Mouse (Mus musculus) liver, embryonic 14.5 days (tissue): Measurements from ENCODE around the gene Cacna1d. TPM values are rescaled to one million over a fixed set of nuclear protein-coding genes. Genes with fewer than 3 reads are reported as not detected.
A peak's percentile ranks its signal among the peaks of the same experiment; 100 is the strongest.

ENCODE experiments used
- ATAC-seq: fragments of 200-750 bp; cut with Nextera tagmentation; 2 replicates; pipeline ENCODE4 v1.8.0; 2017; ENCODE audit warnings: moderate number of reproducible peaks, mild to moderate bottlenecking, moderate library complexity; ENCODE audit not compliant: insufficient read depth
- DNase-seq, 3 experiments: peaks; one replicate each; pipeline ENCODE4 v3.0.0-alpha.2; 2012 to 2013; ENCODE audit warnings: low read depth in 3 of 3, low spot score in 3 of 3
- H3K27ac ChIP-seq: fragments of 300-500 bp; sonication (generic); 2 replicates; pipeline ENCODE4 v1.5.1; 2014; ENCODE audit warnings: moderate library complexity, mild to moderate bottlenecking, control low read depth, inconsistent platforms
- H3K27me3 ChIP-seq: fragments of 300-500 bp; sonication (generic); 2 replicates; pipeline ENCODE4 v1.6.1; 2014; ENCODE audit warnings: mild to moderate bottlenecking, low read length, moderate library complexity; ENCODE audit not compliant: control insufficient read depth, insufficient read depth
- H3K36me3 ChIP-seq: fragments of 300-500 bp; sonication (generic); replicated peaks from 2 replicates; pipeline ENCODE4 v1.6.1; 2014; ENCODE audit warnings: low read depth; ENCODE audit not compliant: control insufficient read depth, insufficient read depth
- H3K4me1 ChIP-seq, 2 experiments: fragments of 200-500 bp in 1 of 2; fragments of 300-500 bp in 1 of 2; sonication (generic) in 1 of 2; replicated peaks; 2 replicates each; pipeline ENCODE4 v1.6.1; 2012 to 2014; ENCODE audit warnings: antibody characterized with exemption in 1 of 2, inconsistent platforms in 1 of 2, low read length in 1 of 2; ENCODE audit not compliant: control insufficient read depth in 2 of 2, insufficient read depth in 2 of 2
- H3K4me2 ChIP-seq: fragments of 300-500 bp; sonication (generic); 2 replicates; pipeline ENCODE4 v1.6.1; 2014; ENCODE audit warnings: low read depth, mild to moderate bottlenecking, control low read depth, moderate library complexity
- H3K4me3 ChIP-seq, 2 experiments: fragments of 200-500 bp in 1 of 2; fragments of 300-500 bp in 1 of 2; sonication (generic) in 1 of 2; 2 replicates each; pipeline ENCODE4 v1.5.1; 2012 to 2014; ENCODE audit warnings: low read depth in 2 of 2, low read length in 2 of 2, mild to moderate bottlenecking in 2 of 2, control low read depth in 1 of 2, inconsistent platforms in 1 of 2, moderate library complexity in 1 of 2; ENCODE audit not compliant: insufficient read depth in 1 of 2
- H3K9ac ChIP-seq: fragments of 300-500 bp; sonication (generic); replicated peaks from 2 replicates; pipeline ENCODE4 v1.6.1; 2014; ENCODE audit warnings: mild to moderate bottlenecking, control low read depth, moderate library complexity
- H3K9me3 ChIP-seq: fragments of 300-500 bp; sonication (generic); 2 replicates; pipeline ENCODE4 v1.6.1; 2016; ENCODE audit warnings: low read length, mixed read lengths; ENCODE audit not compliant: control insufficient read depth
- CTCF ChIP-seq: IDR thresholded peaks from 2 replicates; pipeline ENCODE4 v1.5.1; 2016; ENCODE audit warnings: antibody characterized with exemption, low read depth, control low read depth
- EP300 ChIP-seq: IDR thresholded peaks from 2 replicates; pipeline ENCODE4 v1.6.1; 2016; ENCODE audit warnings: antibody characterized with exemption, low read depth
- WGBS: fragments of 180-500 bp; shearing (Covaris S2); extraction: QIAGEN DNeasy Blood & Tissue Kit; methylation state at CpG from one replicate; pipeline ENCODE4 v1.1.7; 2014; ENCODE audit not compliant: insufficient replicate concordance; 5-methylcytosine and 5-hydroxymethylcytosine counted together
- polyA plus RNA-seq, 2 experiments: library from polyadenylated mRNA; depleted of rRNA in 1 of 2; stranded (reverse) in 1 of 2; unstranded in 1 of 2; fragments of >200 nt; fragmentation: Nextera tagmentation in 1 of 2; extraction: Ambion mirVana in 1 of 2; gene quantifications; 2 replicates each; pipeline versions ENCODE4 v1.2.1 to v1.2.3; 2012 to 2014

Cacna1d gene
- polyA plus RNA-seq, 2 experiments, result 0.17 TPM

- Histone ChIP-seq H3K4me1 (no peaks in the 10 kb centered on the region; a peak in 1 of 4 replicates), H3K27ac (no peak overlapping the region), H3K36me3 (no peaks in the 10 kb centered on the region), H3K4me3 (no peak overlapping the region), H3K27me3 (no peaks in the 10 kb centered on the region), H3K9me3 (no peaks in the 10 kb centered on the region), H3K4me2 (no peak overlapping the region), H3K9ac (no peak overlapping the region)
- no peak for ATAC-seq
- DNase-seq, result no peak
- 44% methylated on average over 8 of the region's 8 CpGs for WGBS
- no peak for TF ChIP-seq CTCF
- no peak for TF ChIP-seq EP300
Measured at GRCm38 (mm10) chr14:30103946-30104536, 387.2 kb downstream of the Cacna1d start.

GRCm38 (mm10) chr14:30097239-30097638 is 394.0 kb downstream of the Cacna1d start:
- H3K27me3 ChIP-seq, result no peaks in the 10 kb centered on the region
- no peaks in the 10 kb centered on the region for H3K36me3 ChIP-seq
- H3K4me1 ChIP-seq, result no peaks in the 10 kb centered on the region; a peak in 1 of 4 replicates
- no peak for TF ChIP-seq EP300
- TF ChIP-seq CTCF, result peak; percentile 59
- no peak overlapping the region for H3K27ac ChIP-seq
- H3K4me3 ChIP-seq, result no peak overlapping the region
- no peak overlapping the region for H3K4me2 ChIP-seq
- H3K9me3 ChIP-seq, result no peaks in the 10 kb centered on the region
- no peak overlapping the region for H3K9ac ChIP-seq
- DNase-seq (no peak), ATAC-seq (no peak)
- 28% methylated on average over 5 of the region's 5 CpGs for WGBS

- H3K4me2 ChIP-seq, result no peak overlapping the region
- TF ChIP-seq CTCF, result no peak
- TF ChIP-seq EP300, result no peak
- DNase-seq (no peak), ATAC-seq (no peak)
- H3K9ac ChIP-seq, result no peak overlapping the region
- no peaks in the 10 kb centered on the region; a peak in 1 of 4 replicates for H3K4me1 ChIP-seq
- H3K36me3 ChIP-seq, result no peaks in the 10 kb centered on the region
- WGBS, result 21% methylated on average over 4 of the region's 4 CpGs
- H3K27ac ChIP-seq, result no peak overlapping the region
- no peaks in the 10 kb centered on the region for H3K27me3 ChIP-seq
- H3K9me3 ChIP-seq, result no peaks in the 10 kb centered on the region
- H3K4me3 ChIP-seq, result no peak overlapping the region
Measured at GRCm38 (mm10) chr14:30092426-30092825, 398.8 kb downstream of the Cacna1d start.

- no peaks in the 10 kb centered on the region for H3K9me3 ChIP-seq
- H3K4me3 ChIP-seq, result no peak overlapping the region
- DNase-seq, result no peak
- 62% methylated on average over 2 of the region's 2 CpGs for WGBS
- no peaks in the 10 kb centered on the region; a peak in 1 of 4 replicates for H3K4me1 ChIP-seq
- ATAC-seq, result no peak
- no peaks in the 10 kb centered on the region for H3K27me3 ChIP-seq
- H3K9ac ChIP-seq, result no peak overlapping the region
- no peaks in the 10 kb centered on the region for H3K36me3 ChIP-seq
- H3K4me2 ChIP-seq, result no peak overlapping the region
- TF ChIP-seq CTCF (no peak), EP300 (no peak)
- no peak overlapping the region for H3K27ac ChIP-seq
Measured at GRCm38 (mm10) chr14:30092021-30092420, 399.2 kb downstream of the Cacna1d start.

- no peak for DNase-seq
- WGBS, result 68% methylated on average over 4 of the region's 4 CpGs
- Histone ChIP-seq H3K27ac (no peak overlapping the region), H3K9me3 (no peaks in the 10 kb centered on the region), H3K9ac (no peak overlapping the region), H3K4me3 (no peak overlapping the region), H3K4me1 (no peaks in the 10 kb centered on the region), H3K4me2 (no peak overlapping the region), H3K27me3 (no peaks in the 10 kb centered on the region), H3K36me3 (no peaks in the 10 kb centered on the region)
- TF ChIP-seq EP300, result no peak
- no peak for TF ChIP-seq CTCF
- ATAC-seq, result no peak
Measured at GRCm38 (mm10) chr14:30079729-30080128, 411.5 kb downstream of the Cacna1d start.
